Mouse (Mus musculus): ENCODE data around the gene Txnrd2. TPM values are rescaled to one million over a fixed set of nuclear protein-coding genes. Genes with fewer than 3 reads are reported as not detected.

Gene Txnrd2
- polyA plus RNA-seq (2016; fragmentation: Nextera tagmentation; extraction: Ambion mirVana) = 29.6 and 32.2 TPM in 2 replicates

DNA sequence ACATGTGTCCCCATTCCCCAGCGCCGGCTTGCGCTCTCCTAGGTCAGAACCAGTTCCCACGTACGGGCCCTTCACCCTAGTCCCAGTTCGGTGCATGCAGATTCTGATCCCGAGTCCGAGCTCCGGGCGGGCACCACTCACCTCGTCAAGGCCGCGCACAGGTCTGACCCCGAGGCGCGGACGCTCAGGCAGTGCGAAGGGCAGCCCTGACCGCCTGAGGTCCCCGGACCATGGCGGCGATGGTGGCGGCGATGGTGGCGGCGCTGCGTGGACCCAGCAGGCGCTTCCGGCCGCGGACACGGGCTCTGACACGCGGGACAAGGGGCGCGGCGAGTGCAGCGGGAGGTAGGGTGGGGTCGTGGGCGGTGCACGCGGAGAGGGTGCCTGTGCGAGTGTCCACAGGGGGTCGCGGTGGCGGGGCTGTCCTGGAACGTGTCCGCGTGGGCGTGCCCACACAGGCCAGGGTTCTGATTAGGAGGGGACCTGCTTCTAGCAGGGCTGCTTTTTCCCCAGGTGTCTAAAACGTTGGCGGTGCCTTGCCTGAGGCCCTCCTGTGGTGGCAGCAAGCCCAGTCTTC lies at the start of gene Txnrd2:
Txnrd2 (plus strand) TSS at position 170 of the 577 bp plus-strand sequence.
- Histone ChIP-seq H3K9me3 (replicated peaks) (no peaks in the 10 kb centered on the region), H3K36me3 (peaks cover 27% of the 10 kb centered on the region), H3K4me3 (peak within 1 kb of the TSS; percentile 94), H3K27ac (peak within 1 kb of the TSS; percentile 96), H3K4me1 (peaks cover 44% of the 10 kb centered on the region), H3K27me3 (ENCODE audit: low read depth, poor library complexity, severe bottlenecking) (no peaks in the 10 kb centered on the region)
- peak; percentile 82 for DNase-seq (ENCODE audit: low spot score)
- under 1% methylated on average over 52 of the region's 52 CpGs for WGBS

DNA sequence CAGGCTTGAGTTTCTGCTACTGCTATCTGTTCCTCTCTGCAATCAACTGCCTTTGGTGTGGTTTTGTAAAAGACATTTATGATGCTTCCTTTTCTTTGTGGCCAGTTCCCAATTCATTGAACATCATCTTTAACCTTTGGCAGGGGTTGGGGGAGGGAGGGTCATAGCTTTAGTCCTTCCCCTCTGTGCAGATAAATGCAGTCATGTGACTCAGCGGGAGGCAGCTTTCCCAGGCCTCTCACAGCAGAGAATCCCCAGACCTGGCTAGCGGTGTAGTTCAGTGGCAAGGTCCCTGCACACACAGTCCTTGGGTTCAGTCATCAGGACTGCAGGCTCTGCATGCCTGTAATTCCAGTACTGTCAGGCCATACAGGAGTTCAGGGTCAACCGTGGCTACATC lies 49.0 kb upstream of the Txnrd2 start:
- DNase-seq (ENCODE audit: low spot score) = no peak
- H3K4me1 ChIP-seq = peaks cover 38% of the 10 kb centered on the region
- no peaks in the 10 kb centered on the region for H3K36me3 ChIP-seq
- H3K4me3 ChIP-seq = no peak overlapping the region
- no peaks in the 10 kb centered on the region for H3K9me3 ChIP-seq (replicated peaks)
- no peak overlapping the region for H3K27ac ChIP-seq
- no peaks in the 10 kb centered on the region for H3K27me3 ChIP-seq (ENCODE audit: low read depth, poor library complexity, severe bottlenecking)
- WGBS = 51% methylated on average over 3 of the region's 3 CpGs

DNA sequence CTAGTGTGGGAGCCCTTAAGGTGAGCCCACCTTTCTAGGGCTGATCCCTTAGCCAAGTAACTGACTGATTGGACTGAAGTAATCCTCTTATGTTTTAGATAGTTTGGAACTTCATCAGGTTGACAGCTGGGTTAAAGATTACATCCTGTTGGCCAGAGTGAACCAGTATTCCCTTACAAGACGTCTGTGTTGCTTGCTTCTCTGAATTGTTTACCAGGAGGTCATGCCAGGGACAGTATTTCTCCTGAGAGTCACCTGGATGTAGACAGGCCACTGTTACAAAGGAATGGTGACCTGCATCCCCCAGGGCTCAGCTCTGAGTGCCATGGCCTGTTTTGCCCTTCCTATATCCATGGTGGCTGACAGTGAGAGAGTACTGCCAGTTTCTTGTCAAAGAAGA lies 47.7 kb upstream of the Txnrd2 start:
- no peaks in the 10 kb centered on the region for H3K9me3 ChIP-seq (replicated peaks)
- 26% methylated on average over 1 of the region's 1 CpGs for WGBS
- no peak for DNase-seq (ENCODE audit: low spot score)
- no peak overlapping the region for H3K4me3 ChIP-seq
- no peaks in the 10 kb centered on the region for H3K27me3 ChIP-seq (ENCODE audit: low read depth, poor library complexity, severe bottlenecking)
- no peak overlapping the region for H3K27ac ChIP-seq
- H3K4me1 ChIP-seq = peaks cover 51% of the 10 kb centered on the region
- no peaks in the 10 kb centered on the region for H3K36me3 ChIP-seq

DNA sequence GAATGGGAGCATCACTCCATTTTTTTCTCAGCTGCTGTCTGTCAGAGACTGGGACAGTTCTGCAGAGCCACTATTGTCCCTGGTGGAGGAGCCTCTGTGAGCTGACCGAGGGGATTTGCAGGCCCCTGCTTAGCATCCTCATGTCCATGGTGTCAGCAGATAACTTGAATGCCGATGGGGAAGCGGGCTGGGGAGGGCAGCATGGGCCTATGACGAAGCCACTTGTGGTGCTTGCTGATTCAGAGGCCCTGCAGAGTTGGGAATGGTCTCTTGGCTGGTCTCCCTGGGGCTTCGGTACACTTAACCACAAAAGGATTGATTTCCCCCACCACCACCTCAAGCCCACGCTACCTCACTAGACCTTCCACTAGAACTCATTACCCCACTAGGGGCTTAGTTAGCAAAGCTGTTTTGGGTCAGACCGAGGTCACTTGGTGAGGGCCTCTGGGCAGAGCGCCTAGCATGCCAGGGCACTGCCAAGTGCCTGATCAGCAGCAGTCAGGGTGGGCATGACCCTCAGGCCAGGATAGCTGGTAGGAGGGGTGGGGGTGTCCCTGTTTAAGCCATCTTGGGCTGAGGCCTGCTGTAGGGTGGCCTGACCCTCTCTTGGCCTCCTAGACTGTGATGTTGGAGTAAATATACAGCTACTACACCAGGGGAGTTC lies 46.7 kb upstream of the Txnrd2 start:
- no peaks in the 10 kb centered on the region for H3K36me3 ChIP-seq
- DNase-seq (ENCODE audit: low spot score) = no peak
- no peaks in the 10 kb centered on the region for H3K9me3 ChIP-seq (replicated peaks)
- no peak overlapping the region for H3K4me3 ChIP-seq
- H3K27ac ChIP-seq = peak overlapping the region; percentile 53; the same call in 1 of the 2 replicates
- H3K4me1 ChIP-seq = peaks cover 60% of the 10 kb centered on the region
- H3K27me3 ChIP-seq (ENCODE audit: low read depth, poor library complexity, severe bottlenecking) = no peaks in the 10 kb centered on the region
- WGBS = 85% methylated on average over 8 of the region's 8 CpGs

DNA sequence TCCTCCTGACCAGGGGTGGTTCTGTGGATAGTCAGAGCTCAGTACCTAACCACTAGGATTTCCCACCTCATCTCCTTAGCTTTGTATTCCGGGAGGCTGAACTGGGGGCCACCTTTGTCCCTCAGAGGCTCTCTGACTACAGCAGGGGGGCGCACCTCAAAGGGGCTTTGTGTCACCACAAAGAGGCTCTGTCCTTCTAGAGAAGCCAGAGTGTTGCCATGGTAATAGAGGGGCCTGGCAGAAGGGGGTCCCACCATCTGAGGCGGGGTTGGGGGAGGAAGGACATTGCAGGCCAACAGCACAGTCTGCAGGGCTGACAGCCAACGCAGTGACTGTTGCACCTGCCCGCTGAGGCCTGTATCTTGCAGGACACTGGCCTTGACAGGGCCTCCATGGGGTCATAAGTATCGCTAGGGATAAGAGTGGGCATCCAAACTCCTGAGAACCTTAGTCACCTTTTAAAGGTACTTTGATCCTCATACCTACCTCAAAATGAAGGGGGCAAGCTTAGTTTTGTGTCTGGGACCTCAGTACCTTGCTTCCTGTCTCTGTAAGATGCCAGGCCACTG lies 45.6 kb upstream of the Txnrd2 start:
- no peak for DNase-seq (ENCODE audit: low spot score)
- no peaks in the 10 kb centered on the region for H3K9me3 ChIP-seq (replicated peaks)
- no peak overlapping the region for H3K4me3 ChIP-seq
- H3K36me3 ChIP-seq = no peaks in the 10 kb centered on the region
- H3K27ac ChIP-seq = peak overlapping the region; percentile 50
- peaks cover 65% of the 10 kb centered on the region for H3K4me1 ChIP-seq
- WGBS = 48% methylated on average over 6 of the region's 6 CpGs
- no peaks in the 10 kb centered on the region for H3K27me3 ChIP-seq (ENCODE audit: low read depth, poor library complexity, severe bottlenecking)

DNA sequence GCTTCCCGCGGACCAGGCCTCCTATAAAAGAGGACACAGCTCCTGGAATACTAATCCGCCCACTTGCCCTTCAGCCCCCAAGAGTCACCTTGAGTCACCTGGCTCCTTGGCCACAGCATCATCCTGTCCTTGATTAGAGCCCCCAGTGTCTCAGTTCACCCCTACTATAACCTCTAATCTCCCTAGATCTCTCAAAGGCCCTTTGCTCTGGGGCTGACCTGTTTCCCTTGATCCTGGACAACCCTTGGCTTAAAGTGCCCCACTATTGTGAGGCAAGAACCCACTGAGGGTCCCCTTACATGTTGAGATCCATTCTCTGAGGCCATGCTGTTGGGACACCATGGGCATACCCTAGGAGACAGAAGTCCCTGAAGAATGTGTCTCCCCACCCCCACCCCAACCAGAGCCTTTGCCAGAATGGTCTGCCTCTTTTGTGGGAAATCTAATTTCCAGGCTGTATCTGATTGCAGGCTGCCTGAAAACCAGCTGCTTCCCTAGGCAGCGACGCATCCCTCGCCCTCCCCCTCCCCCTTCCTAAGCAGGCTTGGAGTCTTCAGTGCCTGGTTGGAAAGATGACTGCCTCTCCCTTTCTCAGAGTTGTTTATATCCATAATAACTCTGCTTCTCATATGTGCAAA lies 44.4 kb upstream of the Txnrd2 start:
- Histone ChIP-seq H3K27ac (peak overlapping the region; percentile 1; the same call in 1 of the 2 replicates), H3K36me3 (no peaks in the 10 kb centered on the region), H3K4me3 (no peak overlapping the region), H3K9me3 (replicated peaks) (no peaks in the 10 kb centered on the region), H3K4me1 (peaks cover 64% of the 10 kb centered on the region), H3K27me3 (ENCODE audit: low read depth, poor library complexity, severe bottlenecking) (no peaks in the 10 kb centered on the region)
- no peak for DNase-seq (ENCODE audit: low spot score)
- 45% methylated on average over 6 of the region's 6 CpGs for WGBS

DNA sequence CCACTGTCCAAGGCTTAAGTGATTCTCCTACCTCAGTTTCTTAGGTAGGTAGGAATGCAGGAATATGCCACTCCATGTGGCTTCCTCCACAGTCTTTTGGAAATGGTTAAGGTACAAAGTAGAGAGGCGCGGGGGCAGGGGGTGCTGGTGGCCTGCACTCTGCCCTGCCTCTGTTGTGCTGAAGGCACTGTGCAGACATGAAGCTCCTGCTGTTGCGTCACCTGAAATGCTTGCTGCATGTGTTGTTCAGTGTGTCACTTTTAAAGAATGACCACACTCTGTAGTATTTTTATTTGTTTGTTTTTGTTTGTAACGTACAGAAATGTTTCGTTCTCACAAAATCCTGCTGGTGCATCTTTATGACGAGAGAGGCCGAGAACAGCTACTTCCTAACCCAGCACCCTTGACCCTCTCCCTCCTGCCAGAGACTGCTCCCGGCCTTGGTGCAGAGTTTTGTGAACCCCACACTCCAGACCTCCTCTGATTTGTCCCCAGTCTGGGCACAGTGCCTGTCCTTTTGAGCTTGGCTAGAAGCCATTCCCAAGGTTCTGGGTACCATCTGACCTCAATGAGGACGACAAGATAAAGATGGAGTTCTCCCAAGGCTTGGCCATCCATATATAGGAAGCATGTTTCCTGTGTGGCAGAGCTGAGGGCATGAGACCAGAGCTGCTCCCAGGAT lies 43.0 kb upstream of the Txnrd2 start:
- WGBS = 73% methylated on average over 9 of the region's 9 CpGs
- H3K9me3 ChIP-seq (replicated peaks) = no peaks in the 10 kb centered on the region
- peaks cover 70% of the 10 kb centered on the region for H3K4me1 ChIP-seq
- no peaks in the 10 kb centered on the region for H3K27me3 ChIP-seq (ENCODE audit: low read depth, poor library complexity, severe bottlenecking)
- no peak for DNase-seq (ENCODE audit: low spot score)
- no peak overlapping the region for H3K4me3 ChIP-seq
- H3K27ac ChIP-seq = peak overlapping the region; percentile 33; the same call in 1 of the 2 replicates
- H3K36me3 ChIP-seq = no peaks in the 10 kb centered on the region

DNA sequence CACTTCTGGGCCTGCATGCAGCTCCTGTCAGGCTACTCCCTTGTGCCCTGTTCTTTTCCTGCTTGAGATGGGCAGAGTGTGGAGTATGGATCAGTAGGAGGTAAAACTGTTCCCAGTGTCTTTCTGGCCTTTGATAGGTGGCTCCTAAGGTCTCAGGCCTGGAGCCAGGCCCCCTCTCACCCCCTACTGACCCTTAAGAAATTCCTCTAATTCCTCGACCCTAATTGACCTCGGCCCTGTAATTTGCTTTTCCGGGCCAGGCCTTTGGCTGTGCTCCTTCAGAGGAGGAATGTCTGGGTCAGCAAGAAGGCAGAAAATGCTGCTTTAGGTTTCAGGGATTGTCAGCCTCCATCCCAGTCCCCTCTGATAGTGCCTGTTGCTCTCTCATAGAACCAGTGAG lies 42.4 kb upstream of the Txnrd2 start:
- no peak overlapping the region for H3K4me3 ChIP-seq
- peaks cover 75% of the 10 kb centered on the region for H3K4me1 ChIP-seq
- H3K27ac ChIP-seq = peak overlapping the region; percentile 33
- no peak for DNase-seq (ENCODE audit: low spot score)
- no peaks in the 10 kb centered on the region for H3K9me3 ChIP-seq (replicated peaks)
- no peaks in the 10 kb centered on the region for H3K36me3 ChIP-seq
- 0% methylated on average over 3 of the region's 3 CpGs for WGBS
- H3K27me3 ChIP-seq (ENCODE audit: low read depth, poor library complexity, severe bottlenecking) = no peaks in the 10 kb centered on the region

DNA sequence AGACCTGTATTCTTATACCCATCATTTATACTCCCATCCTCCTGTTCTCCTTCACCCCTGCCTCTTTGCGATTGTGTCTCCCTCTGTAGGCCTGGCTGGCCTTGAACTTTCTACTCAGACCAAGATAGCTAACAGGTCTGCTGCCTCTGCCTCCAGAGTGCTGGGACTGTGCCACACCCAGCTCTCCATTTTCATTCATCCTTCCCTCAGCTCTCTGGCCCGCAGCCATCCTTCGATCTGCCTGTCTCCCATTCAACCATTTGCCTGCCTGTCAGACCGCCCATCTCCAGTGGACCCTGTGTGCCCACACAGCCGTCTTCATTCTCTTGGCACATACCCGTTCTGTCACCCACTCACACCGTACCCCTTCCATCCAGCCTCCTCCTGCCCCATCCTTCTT lies 42.0 kb upstream of the Txnrd2 start:
- DNase-seq (ENCODE audit: low spot score) = no peak
- H3K36me3 ChIP-seq = no peaks in the 10 kb centered on the region
- H3K9me3 ChIP-seq (replicated peaks) = no peaks in the 10 kb centered on the region
- H3K27ac ChIP-seq = peak overlapping the region; percentile 33; the same call in 1 of the 2 replicates
- 80% methylated on average over 7 of the region's 7 CpGs for WGBS
- H3K4me3 ChIP-seq = no peak overlapping the region
- no peaks in the 10 kb centered on the region for H3K27me3 ChIP-seq (ENCODE audit: low read depth, poor library complexity, severe bottlenecking)
- H3K4me1 ChIP-seq = peaks cover 80% of the 10 kb centered on the region

DNA sequence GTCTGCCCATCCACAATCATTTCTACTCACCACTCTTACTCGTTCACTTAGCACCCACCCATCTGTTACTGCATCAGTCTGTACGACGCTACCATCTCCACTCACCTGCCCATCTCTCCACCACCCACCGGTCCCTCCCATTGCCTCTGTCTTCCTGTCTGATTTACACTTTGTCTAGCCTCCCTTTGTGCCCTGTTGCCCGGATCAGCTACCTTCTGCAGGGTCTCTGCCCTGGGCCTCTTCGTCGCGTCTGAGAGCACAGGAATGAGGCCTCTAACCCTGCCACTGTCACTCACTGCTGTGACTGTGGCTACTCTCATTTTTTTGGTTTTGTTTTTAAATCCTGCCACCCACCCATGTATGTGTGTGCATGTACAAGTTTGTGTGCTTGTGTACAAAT lies 41.5 kb upstream of the Txnrd2 start:
- H3K36me3 ChIP-seq = no peaks in the 10 kb centered on the region
- no peaks in the 10 kb centered on the region for H3K27me3 ChIP-seq (ENCODE audit: low read depth, poor library complexity, severe bottlenecking)
- no peak for DNase-seq (ENCODE audit: low spot score)
- H3K9me3 ChIP-seq (replicated peaks) = no peaks in the 10 kb centered on the region
- WGBS = 68% methylated on average over 8 of the region's 8 CpGs
- H3K4me3 ChIP-seq = no peak overlapping the region
- peak overlapping the region; percentile 33; the same call in 1 of the 2 replicates for H3K27ac ChIP-seq
- peaks cover 81% of the 10 kb centered on the region for H3K4me1 ChIP-seq

DNA sequence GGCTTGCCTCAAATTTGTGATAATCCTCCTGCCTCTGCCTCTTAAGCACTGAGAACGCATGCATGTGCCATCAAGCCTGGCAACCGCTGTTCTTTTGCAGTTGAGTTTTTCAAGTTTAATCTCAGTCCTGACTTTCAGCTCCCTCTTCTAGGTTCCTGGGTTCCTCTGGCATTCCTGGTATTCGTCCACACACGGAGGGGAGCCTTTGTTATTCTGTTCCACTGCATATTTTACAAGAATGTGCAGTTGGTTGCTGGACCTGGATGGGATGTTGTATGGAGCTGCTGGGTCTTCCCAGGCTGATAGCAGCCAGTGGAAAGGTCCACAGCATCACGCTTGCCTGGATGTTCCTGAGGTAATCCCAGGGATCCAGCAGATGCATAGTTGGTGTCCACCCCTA lies 40.8 kb upstream of the Txnrd2 start:
- WGBS = 83% methylated on average over 5 of the region's 5 CpGs
- H3K9me3 ChIP-seq (replicated peaks) = no peaks in the 10 kb centered on the region
- H3K27me3 ChIP-seq (ENCODE audit: low read depth, poor library complexity, severe bottlenecking) = no peaks in the 10 kb centered on the region
- H3K27ac ChIP-seq = no peak overlapping the region
- H3K4me3 ChIP-seq = no peak overlapping the region
- H3K36me3 ChIP-seq = no peaks in the 10 kb centered on the region
- peaks cover 75% of the 10 kb centered on the region for H3K4me1 ChIP-seq
- no peak for DNase-seq (ENCODE audit: low spot score)

DNA sequence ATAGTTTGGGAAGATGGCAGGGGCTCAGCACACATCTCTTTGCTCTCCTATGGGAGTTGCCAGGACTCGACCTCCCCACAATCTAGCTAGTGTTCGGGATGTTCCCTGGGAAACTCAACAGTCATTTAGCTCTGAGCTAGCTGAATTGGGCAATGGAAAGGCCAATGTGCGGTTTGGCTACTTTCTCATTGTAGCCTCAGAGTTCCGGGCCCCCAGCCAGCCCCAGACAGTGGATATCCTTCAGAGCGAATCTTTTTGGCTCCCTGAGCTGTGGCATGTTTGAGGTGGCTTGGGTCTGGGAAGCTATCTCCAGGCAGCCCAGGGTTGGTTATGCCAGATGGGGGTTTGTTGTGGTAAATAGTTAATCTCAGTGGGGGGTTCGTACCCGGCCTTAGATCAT lies 39.7 kb upstream of the Txnrd2 start:
- H3K36me3 ChIP-seq = no peaks in the 10 kb centered on the region
- H3K27me3 ChIP-seq (ENCODE audit: low read depth, poor library complexity, severe bottlenecking) = no peaks in the 10 kb centered on the region
- 85% methylated on average over 7 of the region's 7 CpGs for WGBS
- DNase-seq (ENCODE audit: low spot score) = no peak
- H3K4me1 ChIP-seq = peaks cover 65% of the 10 kb centered on the region
- H3K27ac ChIP-seq = no peak overlapping the region
- no peak overlapping the region for H3K4me3 ChIP-seq
- no peaks in the 10 kb centered on the region for H3K9me3 ChIP-seq (replicated peaks)

Data from limb, embryonic 10.5 days (tissue).